Mouse (Mus musculus) thymus, postnatal 36 days (tissue): Measurements from ENCODE around the gene Vrk2.

ENCODE experiments used
- DNase-seq, 2 experiments: peaks; one replicate each; pipeline ENCODE4 v3.0.0; 2022; ENCODE audit warnings: mixed read lengths in 2 of 2

The Vrk2 gene

DNA sequence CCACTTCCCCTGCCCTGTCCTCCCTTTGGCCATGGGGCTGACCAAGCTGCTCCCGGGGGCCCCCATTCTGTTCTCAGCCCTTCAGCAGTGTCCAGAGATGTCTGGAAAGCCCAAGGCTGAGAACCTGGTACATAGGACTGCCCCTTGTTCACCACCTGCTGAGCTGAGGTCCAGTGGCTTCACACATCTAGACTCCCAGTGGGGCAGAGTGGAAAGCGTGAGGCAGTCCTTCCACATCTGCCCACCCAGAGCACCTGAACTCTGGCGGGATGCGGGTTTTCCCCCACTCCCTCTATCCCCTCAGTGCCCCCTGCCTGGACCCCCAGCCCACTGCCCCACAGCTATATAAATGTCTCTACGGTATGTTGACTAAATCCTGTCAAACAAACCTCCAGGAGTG is 56.0 kb downstream of the Vrk2 start:
- no peak for DNase-seq

DNA sequence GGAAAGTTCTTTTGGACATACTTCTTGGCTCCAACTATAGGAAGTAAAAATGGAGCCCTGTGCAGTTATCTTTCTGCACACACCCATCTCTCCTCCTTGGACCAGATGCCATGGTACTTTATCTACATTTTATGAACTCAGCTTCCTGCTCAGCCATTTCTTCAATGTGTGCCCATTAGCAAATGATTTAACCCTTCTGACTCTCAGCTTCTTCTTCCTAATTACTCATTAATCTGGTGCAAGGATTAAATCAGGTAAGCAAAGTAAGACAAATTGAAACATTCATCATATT is 60.0 kb downstream of the Vrk2 start:
- no peak for DNase-seq

GRCm38 (mm10) chr11:26532994-26533827 is 60.6 kb downstream of the Vrk2 start:
- no peak for DNase-seq

DNA sequence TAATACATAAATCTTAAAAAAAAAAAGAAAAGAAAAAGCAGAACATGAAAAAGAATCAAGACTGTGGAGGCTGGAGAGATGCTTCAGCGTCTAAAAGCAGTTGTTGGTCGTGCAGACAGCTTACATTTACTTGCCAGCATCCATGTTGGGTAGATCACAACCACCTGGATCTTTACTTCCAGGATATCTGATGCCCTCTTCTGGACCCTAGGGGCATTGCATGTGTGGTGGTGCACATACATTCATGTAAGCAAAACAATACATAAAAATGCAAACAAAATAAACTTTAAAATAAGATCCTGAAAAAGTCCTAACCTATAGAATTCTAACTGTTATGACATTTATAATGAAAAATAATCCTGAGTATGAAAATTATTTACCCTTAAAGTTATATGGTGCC is 66.9 kb downstream of the Vrk2 start:
- peak in 1 of 2 experiments; percentile 8 for DNase-seq

DNA sequence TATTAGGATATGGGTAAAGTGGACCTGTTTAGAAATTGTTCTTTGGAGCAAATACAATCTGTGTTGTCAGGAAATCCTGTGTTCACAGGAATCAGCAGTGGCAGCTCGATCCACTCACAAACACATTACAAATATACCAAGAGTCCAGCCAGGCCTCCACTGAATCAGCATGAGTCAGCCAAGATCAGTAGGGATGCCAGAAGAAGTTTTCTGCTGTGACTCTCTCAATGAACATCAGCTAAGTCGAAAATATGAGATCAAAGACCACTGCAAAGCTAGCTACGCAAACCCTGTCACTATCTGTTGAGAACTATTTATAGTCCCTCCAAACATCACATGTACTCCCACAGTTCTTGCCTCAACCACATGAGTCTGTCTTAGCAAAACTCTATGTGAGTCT is 74.8 kb downstream of the Vrk2 start:
- no peak for DNase-seq

DNA sequence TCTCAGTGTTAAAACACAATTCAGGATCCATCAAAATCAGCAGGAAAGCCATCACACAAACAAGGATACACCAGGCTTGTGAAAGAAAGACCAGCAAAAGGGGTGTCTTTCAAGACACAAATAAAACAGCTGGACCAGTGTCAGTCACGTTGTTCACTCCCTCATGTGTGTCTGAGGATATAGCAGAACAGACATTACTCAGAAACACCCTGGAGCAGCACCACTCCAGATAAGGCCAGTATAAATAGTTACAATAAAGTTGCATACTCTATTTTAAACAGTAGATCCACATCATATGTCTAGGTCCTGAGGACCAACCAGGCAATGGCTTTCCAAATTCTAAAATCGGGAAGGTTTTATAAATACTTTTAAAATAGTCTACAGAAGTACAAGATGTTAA is 77.7 kb downstream of the Vrk2 start:
- no peak for DNase-seq

DNA sequence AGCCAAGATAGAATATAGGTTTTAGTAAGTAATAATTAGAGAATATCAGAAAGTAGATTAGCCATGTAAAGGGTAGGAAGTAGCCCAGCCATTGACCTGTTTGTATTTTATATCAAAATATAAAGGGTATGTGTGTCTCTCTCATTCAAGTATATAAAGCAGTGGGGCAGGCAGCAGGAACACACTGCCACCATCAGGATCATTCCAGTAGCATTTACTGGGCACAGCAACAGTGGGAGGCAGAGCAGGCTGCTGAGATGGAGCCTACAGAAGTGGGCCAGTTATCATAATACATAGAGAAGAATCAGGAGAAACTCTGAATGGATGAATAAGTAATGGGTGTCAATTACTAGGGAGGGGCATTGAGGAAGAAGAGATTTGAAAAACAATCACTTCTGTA is 80.1 kb downstream of the Vrk2 start:
- DNase-seq = no peak

DNA sequence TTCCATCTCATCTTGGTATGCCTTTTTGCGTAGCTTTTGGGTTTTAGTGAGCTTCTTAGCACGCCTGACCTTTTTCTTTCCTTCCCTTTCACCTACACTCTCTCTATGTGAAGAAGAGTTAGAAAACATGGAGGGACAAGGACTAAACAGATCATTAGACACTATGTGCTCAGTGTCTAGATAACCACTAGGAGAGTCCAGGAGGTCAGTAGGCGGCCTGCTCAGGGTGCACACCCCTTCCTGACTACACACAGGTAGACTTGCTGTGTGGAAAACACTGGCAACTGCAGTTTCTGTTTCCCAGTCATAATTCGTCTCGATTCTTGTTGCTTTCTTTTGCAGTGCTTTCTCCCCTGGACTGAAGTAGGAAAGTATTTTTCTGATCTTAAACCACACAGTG is 97.8 kb downstream of the Vrk2 start:
- no peak for DNase-seq

GRCm38 (mm10) chr11:26489761-26490466 is 103.9 kb downstream of the Vrk2 start:
- no peak for DNase-seq

- DNase-seq = no peak
These were observed 112.0 kb downstream of the Vrk2 start for GRCm38 (mm10) chr11:26481691-26482242.

DNA sequence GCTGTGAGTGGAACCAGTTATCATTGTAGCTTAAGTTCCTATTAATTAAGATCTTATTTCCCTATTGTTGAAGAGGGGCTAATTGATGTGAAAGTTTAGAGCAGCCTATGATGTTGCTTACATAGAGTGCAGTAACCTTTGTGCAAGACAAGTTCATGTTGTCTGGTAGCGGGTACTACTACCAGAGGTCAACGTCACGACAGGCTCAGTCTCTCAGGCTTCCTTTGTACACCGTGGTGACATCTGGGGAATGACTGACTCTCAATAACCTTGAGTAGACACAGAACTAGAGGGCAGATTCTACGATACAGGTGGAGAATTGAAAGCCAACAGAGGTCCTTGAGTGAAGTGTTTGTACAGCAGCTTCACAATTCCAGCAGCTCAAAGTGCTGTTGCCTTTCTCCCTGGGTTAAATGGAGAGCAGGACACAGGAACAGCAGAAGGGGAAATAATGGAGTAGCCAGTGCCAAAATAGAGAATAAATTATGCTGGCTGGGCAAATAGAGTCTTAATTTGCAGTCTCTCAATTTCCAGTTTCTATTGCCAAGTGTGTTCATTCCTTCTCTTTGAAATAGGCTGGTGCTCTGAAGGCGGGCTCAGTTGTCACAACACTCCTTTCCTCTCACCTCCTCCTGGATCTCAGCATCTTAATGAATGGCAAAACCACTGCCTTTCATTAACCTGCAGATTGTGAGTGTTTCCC is 116.6 kb downstream of the Vrk2 start:
- DNase-seq = no peak

- no peak for DNase-seq
These were observed 139.7 kb downstream of the Vrk2 start for GRCm38 (mm10) chr11:26454081-26454480.

DNA sequence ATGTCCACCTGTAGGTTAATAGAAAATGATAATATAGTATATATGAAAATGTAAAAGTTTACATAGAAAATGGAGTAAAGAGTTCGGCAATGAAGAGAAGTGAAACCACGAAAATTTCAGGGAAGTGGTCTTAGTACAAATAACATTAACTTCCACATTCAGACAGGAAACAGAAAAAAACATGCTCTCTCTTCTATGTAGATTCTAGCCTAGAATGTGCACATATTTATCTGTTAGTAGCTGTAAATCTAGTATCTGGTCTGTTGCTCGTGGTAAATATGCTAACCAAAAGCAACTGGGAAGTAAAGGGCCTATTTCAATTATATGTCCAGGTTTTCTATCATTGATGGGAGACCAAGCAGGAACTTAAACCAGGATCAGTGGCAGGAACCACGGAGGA is 141.1 kb downstream of the Vrk2 start:
- DNase-seq = no peak

- no peak for DNase-seq
These were observed 142.6 kb downstream of the Vrk2 start for GRCm38 (mm10) chr11:26451228-26451627.

GRCm38 (mm10) chr11:26450636-26451035 is 143.2 kb downstream of the Vrk2 start:
- no peak for DNase-seq

DNA sequence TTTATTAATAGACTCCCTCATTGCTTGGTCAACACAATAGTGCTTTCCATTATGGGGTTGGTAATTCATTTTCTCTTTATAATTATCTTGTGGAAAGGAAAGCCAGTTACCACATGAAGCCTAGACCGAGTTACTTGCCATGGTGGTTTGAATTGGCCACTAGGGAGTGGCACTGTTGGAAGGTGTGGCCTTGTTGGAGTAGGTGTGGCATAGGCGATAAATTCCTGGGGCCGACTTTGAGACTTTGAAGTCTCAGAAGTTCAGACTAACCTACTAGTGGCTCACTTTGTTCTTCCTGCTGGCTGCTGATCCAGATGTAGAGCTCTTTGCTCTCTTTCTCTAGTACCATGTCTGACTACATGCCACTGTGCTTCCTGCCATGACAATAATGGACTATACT is 144.0 kb downstream of the Vrk2 start:
- DNase-seq = no peak

GRCm38 (mm10) chr11:26444374-26444773 is 149.4 kb downstream of the Vrk2 start:
- DNase-seq = no peak

GRCm38 (mm10) chr11:26441121-26441520 is 152.7 kb downstream of the Vrk2 start:
- DNase-seq = no peak

- peak; percentile 42 to 59 for DNase-seq
These were observed 156.0 kb downstream of the Vrk2 start for GRCm38 (mm10) chr11:26437818-26438217.

GRCm38 (mm10) chr11:26434229-26434628 is 159.6 kb downstream of the Vrk2 start:
- no peak for DNase-seq

DNA sequence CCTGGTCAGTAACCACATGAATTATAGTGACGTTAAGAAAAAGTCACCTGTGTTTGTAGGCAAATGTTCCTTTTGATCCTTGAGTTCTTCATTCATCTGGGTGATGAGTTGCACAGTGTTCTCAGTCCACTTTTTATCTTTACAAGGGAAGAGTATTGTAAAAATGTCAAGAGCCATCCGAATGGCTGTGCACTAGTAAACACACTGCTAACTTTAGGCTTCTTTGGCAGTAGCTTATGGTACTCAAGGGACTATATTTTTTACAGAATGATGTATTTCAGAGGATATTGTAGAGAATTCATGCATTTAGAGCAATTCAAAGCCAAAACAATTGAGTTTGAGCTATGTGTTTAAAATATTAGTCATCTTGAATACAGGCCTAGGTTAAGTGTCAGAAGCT is 172.3 kb downstream of the Vrk2 start:
- no peak for DNase-seq
